Mouse (Mus musculus) testis, adult 2 months (tissue): Measurements from ENCODE around the gene Zmiz1. TPM values are rescaled to one million over a fixed set of nuclear protein-coding genes. Genes with fewer than 3 reads are reported as not detected.
A peak's percentile ranks its signal among the peaks of the same experiment; 100 is the strongest.

Source experiments
- H3K27ac ChIP-seq: fragments of 200-500 bp; 2 replicates; pipeline ENCODE4 v1.5.1; 2012; ENCODE audit warnings: low read depth, low read length; ENCODE audit not compliant: control insufficient read depth, insufficient read depth
- H3K27me3 ChIP-seq: fragments of 200-500 bp; 2 replicates; pipeline ENCODE4 v1.6.1; 2012; ENCODE audit warnings: mild to moderate bottlenecking, low read length, moderate library complexity; ENCODE audit not compliant: control insufficient read depth, insufficient read depth
- H3K36me3 ChIP-seq: fragments of 200-500 bp; 2 replicates; pipeline ENCODE4 v1.6.1; 2012; ENCODE audit warnings: mild to moderate bottlenecking, low read length; ENCODE audit not compliant: control insufficient read depth, insufficient read depth
- H3K4me1 ChIP-seq: fragments of 200-500 bp; 2 replicates; pipeline ENCODE4 v1.6.1; 2012; ENCODE audit warnings: low read length; ENCODE audit not compliant: control insufficient read depth, insufficient read depth
- H3K4me3 ChIP-seq: fragments of 200-500 bp; 2 replicates; pipeline ENCODE4 v1.5.1; 2012; ENCODE audit warnings: low read depth, mild to moderate bottlenecking, low read length, moderate library complexity, mixed read lengths; ENCODE audit not compliant: control insufficient read depth
- CTCF ChIP-seq: fragments of 200-500 bp; IDR thresholded peaks from 2 replicates; pipeline ENCODE4 v1.5.1; 2012; ENCODE audit warnings: low read depth, mild to moderate bottlenecking, inconsistent platforms, low read length, moderate library complexity; ENCODE audit not compliant: control insufficient read depth, insufficient read depth, insufficient replicate concordance
- POLR2A ChIP-seq: fragments of 200-500 bp; IDR thresholded peaks from 2 replicates; pipeline ENCODE4 v1.6.1; 2012; ENCODE audit warnings: low read depth, mild to moderate bottlenecking, inconsistent platforms, low read length, moderate library complexity; ENCODE audit not compliant: control insufficient read depth
- polyA plus RNA-seq: library from polyadenylated mRNA; depleted of rRNA; stranded (reverse); fragments of >200 nt; gene quantifications from 2 replicates; pipeline ENCODE4 v1.2.3, GENCODE M21; 2012

Gene Zmiz1
- polyA plus RNA-seq, 1 experiment, result 9.1 TPM

DNA sequence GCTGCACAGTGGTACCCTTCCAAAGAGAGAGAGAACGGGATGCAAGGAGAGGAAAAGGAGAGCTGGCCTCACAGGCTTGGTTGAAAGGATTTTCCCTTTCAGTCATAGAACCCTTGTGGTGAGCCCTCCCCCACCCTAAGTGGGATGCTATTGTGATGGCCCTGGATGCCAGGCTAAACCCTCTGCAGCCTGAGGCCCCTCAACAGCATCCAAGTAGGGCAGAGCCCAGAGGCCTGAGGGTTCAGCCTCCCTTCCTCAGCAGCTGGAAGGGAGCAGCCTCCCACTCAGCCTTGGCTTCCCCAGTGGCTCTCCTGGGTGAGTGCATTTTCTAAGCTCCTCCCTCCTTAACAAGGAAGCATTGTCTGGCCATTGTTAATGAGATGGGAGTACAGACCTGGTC is 121.4 kb downstream of the Zmiz1 start:
- Histone ChIP-seq H3K4me1 (no peaks in the 10 kb centered on the region; the same call in 1 of the 2 replicates), H3K4me3 (no peak overlapping the region), H3K27me3 (no peaks in the 10 kb centered on the region), H3K36me3 (no peaks in the 10 kb centered on the region), H3K27ac (no peak overlapping the region)
- TF ChIP-seq POLR2A (no peak), CTCF (no peak)

DNA sequence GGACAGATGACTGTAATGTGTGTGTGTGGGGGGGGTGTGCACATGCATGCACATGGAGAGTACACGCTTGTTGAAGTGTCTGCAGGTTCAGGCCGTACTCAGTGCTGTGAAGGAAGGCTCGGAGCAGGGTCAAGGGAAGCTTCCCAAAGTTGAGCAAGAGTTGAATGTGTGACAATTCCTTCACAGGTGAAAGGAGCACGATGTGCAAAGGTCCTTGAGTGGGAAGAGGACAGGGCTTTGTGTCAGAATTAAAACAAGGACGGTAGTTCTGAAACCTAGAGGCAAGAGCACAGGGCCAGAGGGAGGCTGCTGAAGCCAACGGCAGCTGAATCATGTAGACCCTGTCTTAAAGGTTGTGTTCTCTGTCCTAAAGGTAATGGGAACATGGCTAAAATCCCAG is 123.6 kb downstream of the Zmiz1 start:
- TF ChIP-seq POLR2A (no peak), CTCF (no peak)
- Histone ChIP-seq H3K36me3 (no peaks in the 10 kb centered on the region), H3K27ac (no peak overlapping the region), H3K4me1 (no peaks in the 10 kb centered on the region; the same call in 1 of the 2 replicates), H3K4me3 (no peak overlapping the region), H3K27me3 (no peaks in the 10 kb centered on the region)

- H3K4me3 ChIP-seq, result no peak overlapping the region
- no peak overlapping the region for H3K27ac ChIP-seq
- TF ChIP-seq POLR2A (no peak), CTCF (no peak)
- no peaks in the 10 kb centered on the region for H3K36me3 ChIP-seq
- peaks cover 4% of the 10 kb centered on the region for H3K4me1 ChIP-seq
- no peaks in the 10 kb centered on the region for H3K27me3 ChIP-seq
These were observed 124.9 kb downstream of the Zmiz1 start for GRCm38 (mm10) chr14:25583899-25584298.

DNA sequence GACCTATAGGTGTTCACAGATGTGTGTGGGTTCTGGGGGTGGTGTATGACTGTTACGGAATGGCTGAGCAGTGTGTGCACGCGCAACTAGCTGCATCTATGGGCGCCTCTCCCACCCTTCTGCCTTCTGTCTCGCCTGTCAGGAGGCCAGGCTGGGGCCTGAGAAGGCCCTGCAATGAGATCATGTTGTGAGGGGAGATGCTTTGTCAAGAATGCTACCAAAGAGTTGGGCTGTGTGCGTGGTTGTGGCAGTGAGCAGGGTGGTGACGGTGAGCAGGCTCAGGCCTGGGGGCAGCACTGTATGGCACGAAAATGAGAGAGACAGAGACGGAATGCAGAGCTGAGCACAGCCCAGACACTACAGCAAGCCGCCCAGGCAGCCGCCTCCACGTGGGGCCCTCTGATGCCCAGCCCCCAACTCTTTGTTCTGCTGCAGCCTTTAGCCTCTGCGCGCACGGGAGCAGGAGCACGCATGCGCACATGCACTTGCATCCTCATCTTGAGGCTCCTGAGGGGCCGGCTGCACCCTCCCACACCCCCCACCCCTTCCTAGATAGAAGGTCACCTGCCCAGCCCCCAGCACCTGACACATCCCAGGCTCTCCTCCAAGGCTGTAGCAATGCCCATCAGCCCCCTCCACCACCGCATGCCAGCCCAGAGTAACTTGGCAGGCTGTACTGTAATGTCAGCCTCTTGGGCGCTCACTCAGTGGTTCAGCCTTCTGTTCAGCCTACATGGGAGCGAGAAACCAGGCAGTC is 126.7 kb downstream of the Zmiz1 start:
- H3K27me3 ChIP-seq, result no peaks in the 10 kb centered on the region
- TF ChIP-seq POLR2A, result no peak
- no peak for TF ChIP-seq CTCF
- peaks cover 4% of the 10 kb centered on the region for H3K4me1 ChIP-seq
- no peak overlapping the region for H3K4me3 ChIP-seq
- no peaks in the 10 kb centered on the region for H3K36me3 ChIP-seq
- no peak overlapping the region for H3K27ac ChIP-seq

DNA sequence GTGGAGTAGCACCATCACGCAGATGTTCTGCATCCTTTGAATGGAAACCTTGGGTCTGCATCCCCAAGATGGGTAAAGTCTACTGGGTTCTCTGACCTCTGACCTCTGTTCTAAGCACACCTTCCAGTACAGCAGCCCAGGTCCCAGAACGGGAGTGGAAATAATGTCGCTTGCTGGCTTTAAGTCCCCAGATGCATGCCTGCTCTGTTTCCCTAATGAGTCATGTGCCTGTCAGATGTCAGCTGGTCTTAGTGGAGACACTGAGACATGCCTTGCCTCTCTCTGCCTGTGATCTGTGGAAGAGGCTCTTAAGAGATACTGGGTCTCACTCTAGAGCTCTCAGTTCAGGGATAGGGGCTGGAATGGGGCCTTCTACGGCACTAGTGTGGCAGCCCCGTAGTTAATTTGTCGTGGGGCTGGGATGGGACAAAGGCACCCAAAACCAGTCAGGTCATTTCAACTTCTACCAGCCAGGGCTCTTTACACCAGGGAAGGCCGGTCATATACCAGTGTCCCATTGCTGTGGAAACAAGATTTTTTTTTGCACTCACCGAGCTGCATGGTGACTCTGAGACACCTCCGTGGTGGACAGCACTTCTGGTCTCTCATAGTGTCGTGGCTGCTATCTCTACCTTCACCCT is 128.0 kb downstream of the Zmiz1 start:
- H3K27me3 ChIP-seq, result no peaks in the 10 kb centered on the region
- H3K4me1 ChIP-seq, result peaks cover 4% of the 10 kb centered on the region
- no peak for TF ChIP-seq POLR2A
- TF ChIP-seq CTCF, result no peak
- H3K4me3 ChIP-seq, result no peak overlapping the region
- H3K36me3 ChIP-seq, result no peaks in the 10 kb centered on the region
- peak overlapping the region; percentile 56 for H3K27ac ChIP-seq

- Histone ChIP-seq H3K4me1 (peaks cover 4% of the 10 kb centered on the region), H3K4me3 (no peak overlapping the region), H3K27me3 (no peaks in the 10 kb centered on the region), H3K36me3 (no peaks in the 10 kb centered on the region), H3K27ac (peak overlapping the region; percentile 56)
- no peak for TF ChIP-seq POLR2A
- TF ChIP-seq CTCF, result no peak
These were observed 128.6 kb downstream of the Zmiz1 start for GRCm38 (mm10) chr14:25587487-25588001.

GRCm38 (mm10) chr14:25588156-25588555 is 129.2 kb downstream of the Zmiz1 start:
- TF ChIP-seq CTCF (no peak), POLR2A (no peak)

More at GRCm38 (mm10) chr14:25588156-25588555, 129.2 kb downstream of the Zmiz1 start:
- H3K36me3 ChIP-seq, result no peaks in the 10 kb centered on the region
- H3K4me1 ChIP-seq, result peaks cover 4% of the 10 kb centered on the region
- H3K27ac ChIP-seq, result peak overlapping the region; percentile 36; the same call in 1 of the 2 replicates
- no peaks in the 10 kb centered on the region for H3K27me3 ChIP-seq
- no peak overlapping the region for H3K4me3 ChIP-seq
